Mouse (Mus musculus): ENCODE results near the gene Trip10. TPM values are rescaled to one million over a fixed set of nuclear protein-coding genes. Genes with fewer than 3 reads are reported as not detected.

Trip10 gene
- polyA plus RNA-seq, 1 experiment from 2014 or later: 40.8 TPM

GRCm38 (mm10) chr17:57279591-57280224, 30.5 kb downstream of the Trip10 start:
- Histone ChIP-seq H3K4me3 (replicated peaks; ENCODE audit: low read depth, low read length) (no peak overlapping the region), H3K4me1 (replicated peaks; ENCODE audit: insufficient read depth, low read length) (peaks cover 6% of the 10 kb centered on the region), H3K27me3 (ENCODE audit: insufficient read depth, low read length) (no peaks in the 10 kb centered on the region), H3K4me2 (ENCODE audit: low read length) (no peak overlapping the region), H3K36me3 (ENCODE audit: insufficient read depth, low read length) (no peaks in the 10 kb centered on the region), H3K27ac (no peak overlapping the region), H3K9ac (ENCODE audit: low read depth, low read length) (no peak overlapping the region), H3K9me3 (replicated peaks; ENCODE audit: low read length) (no peaks in the 10 kb centered on the region)
- ATAC-seq (replicated peaks; ENCODE audit: low FRiP score, low read depth) (no peak), DNase-seq (ENCODE audit: low spot score) (no peak)
- WGBS: 57% methylated on average over 9 of the region's 9 CpGs
- no peak for TF ChIP-seq CTCF (IDR thresholded peaks at IDR 0.05; ENCODE audit: low read depth)

GRCm38 (mm10) chr17:57280411-57280810, 31.2 kb downstream of the Trip10 start:
- Histone ChIP-seq H3K9me3 (replicated peaks; ENCODE audit: low read length) (no peaks in the 10 kb centered on the region), H3K4me3 (replicated peaks; ENCODE audit: low read depth, low read length) (no peak overlapping the region), H3K9ac (ENCODE audit: low read depth, low read length) (no peak overlapping the region), H3K4me1 (replicated peaks; ENCODE audit: insufficient read depth, low read length) (peaks cover 6% of the 10 kb centered on the region), H3K36me3 (ENCODE audit: insufficient read depth, low read length) (no peaks in the 10 kb centered on the region), H3K27ac (no peak overlapping the region), H3K27me3 (ENCODE audit: insufficient read depth, low read length) (no peaks in the 10 kb centered on the region), H3K4me2 (ENCODE audit: low read length) (no peak overlapping the region)
- ATAC-seq (replicated peaks; ENCODE audit: low FRiP score, low read depth) (no peak), DNase-seq (ENCODE audit: low spot score) (no peak)
- WGBS: 71% methylated on average over 3 of the region's 3 CpGs
- TF ChIP-seq CTCF (IDR thresholded peaks at IDR 0.05; ENCODE audit: low read depth): no peak

- Histone ChIP-seq H3K36me3 (ENCODE audit: insufficient read depth, low read length) (no peaks in the 10 kb centered on the region), H3K27me3 (ENCODE audit: insufficient read depth, low read length) (no peaks in the 10 kb centered on the region), H3K9ac (ENCODE audit: low read depth, low read length) (no peak overlapping the region), H3K9me3 (replicated peaks; ENCODE audit: low read length) (no peaks in the 10 kb centered on the region), H3K4me1 (replicated peaks; ENCODE audit: insufficient read depth, low read length) (no peaks in the 10 kb centered on the region), H3K4me3 (replicated peaks; ENCODE audit: low read depth, low read length) (no peak overlapping the region), H3K27ac (no peak overlapping the region), H3K4me2 (ENCODE audit: low read length) (no peak overlapping the region)
- 66% methylated on average over 5 of the region's 5 CpGs for WGBS
- ATAC-seq (replicated peaks; ENCODE audit: low FRiP score, low read depth) (no peak), DNase-seq (ENCODE audit: low spot score) (no peak)
- peak; percentile 30; the same call in 1 of the 2 replicates for TF ChIP-seq CTCF (IDR thresholded peaks at IDR 0.05; ENCODE audit: low read depth)
Measured at GRCm38 (mm10) chr17:57283906-57284305, 34.7 kb downstream of the Trip10 start.

GRCm38 (mm10) chr17:57285077-57285476, 35.8 kb downstream of the Trip10 start:
- no peaks in the 10 kb centered on the region for H3K36me3 ChIP-seq (ENCODE audit: insufficient read depth, low read length)
- no peak overlapping the region for H3K4me3 ChIP-seq (replicated peaks; ENCODE audit: low read depth, low read length)
- 55% methylated on average over 2 of the region's 2 CpGs for WGBS
- no peaks in the 10 kb centered on the region for H3K4me1 ChIP-seq (replicated peaks; ENCODE audit: insufficient read depth, low read length)
- DNase-seq (ENCODE audit: low spot score) (no peak), ATAC-seq (replicated peaks; ENCODE audit: low FRiP score, low read depth) (no peak)
- no peak overlapping the region for H3K4me2 ChIP-seq (ENCODE audit: low read length)
- H3K9ac ChIP-seq (ENCODE audit: low read depth, low read length): no peak overlapping the region
- no peaks in the 10 kb centered on the region for H3K9me3 ChIP-seq (replicated peaks; ENCODE audit: low read length)
- no peak overlapping the region for H3K27ac ChIP-seq
- H3K27me3 ChIP-seq (ENCODE audit: insufficient read depth, low read length): no peaks in the 10 kb centered on the region
- TF ChIP-seq CTCF (IDR thresholded peaks at IDR 0.05; ENCODE audit: low read depth): no peak

GRCm38 (mm10) chr17:57286718-57287355, 37.6 kb downstream of the Trip10 start:
- no peak overlapping the region for H3K27ac ChIP-seq
- H3K9ac ChIP-seq (ENCODE audit: low read depth, low read length): no peak overlapping the region
- no peak overlapping the region for H3K4me3 ChIP-seq (replicated peaks; ENCODE audit: low read depth, low read length)
- H3K4me1 ChIP-seq (replicated peaks; ENCODE audit: insufficient read depth, low read length): no peaks in the 10 kb centered on the region
- no peak overlapping the region for H3K4me2 ChIP-seq (ENCODE audit: low read length)
- ATAC-seq (replicated peaks; ENCODE audit: low FRiP score, low read depth) (no peak), DNase-seq (ENCODE audit: low spot score) (no peak)
- 61% methylated on average over 8 of the region's 8 CpGs for WGBS
- no peak for TF ChIP-seq CTCF (IDR thresholded peaks at IDR 0.05; ENCODE audit: low read depth)
- no peaks in the 10 kb centered on the region for H3K36me3 ChIP-seq (ENCODE audit: insufficient read depth, low read length)
- no peaks in the 10 kb centered on the region for H3K27me3 ChIP-seq (ENCODE audit: insufficient read depth, low read length)
- H3K9me3 ChIP-seq (replicated peaks; ENCODE audit: low read length): no peaks in the 10 kb centered on the region

- H3K9me3 ChIP-seq (replicated peaks; ENCODE audit: low read length): no peaks in the 10 kb centered on the region
- no peak overlapping the region for H3K27ac ChIP-seq
- no peaks in the 10 kb centered on the region for H3K4me1 ChIP-seq (replicated peaks; ENCODE audit: insufficient read depth, low read length)
- H3K4me2 ChIP-seq (ENCODE audit: low read length): no peak overlapping the region
- no peaks in the 10 kb centered on the region for H3K27me3 ChIP-seq (ENCODE audit: insufficient read depth, low read length)
- no peak overlapping the region for H3K4me3 ChIP-seq (replicated peaks; ENCODE audit: low read depth, low read length)
- no peak for TF ChIP-seq CTCF (IDR thresholded peaks at IDR 0.05; ENCODE audit: low read depth)
- WGBS: 65% methylated on average over 5 of the region's 5 CpGs
- no peak overlapping the region for H3K9ac ChIP-seq (ENCODE audit: low read depth, low read length)
- H3K36me3 ChIP-seq (ENCODE audit: insufficient read depth, low read length): no peaks in the 10 kb centered on the region
- no peak for ATAC-seq (replicated peaks; ENCODE audit: low FRiP score, low read depth)
- DNase-seq (ENCODE audit: low spot score): no peak
Measured at GRCm38 (mm10) chr17:57289252-57289651, 40.0 kb downstream of the Trip10 start.
